Mouse (Mus musculus) embryonic fibroblast, embryonic 13.5 days (primary cell): ENCODE results near the gene Tmprss5.

ENCODE experiments used
- CTCF ChIP-seq: IDR thresholded peaks from 2 replicates; pipeline ENCODE4 v1.5.1; 2011; ENCODE audit warnings: mild to moderate bottlenecking, control low read depth, low read length, moderate library complexity, borderline replicate concordance; ENCODE audit not compliant: insufficient read depth
- POLR2A ChIP-seq: IDR thresholded peaks from 2 replicates; pipeline ENCODE4 v1.6.1; 2011; ENCODE audit warnings: low read depth, mild to moderate bottlenecking, control low read depth, low read length, moderate library complexity

- TF ChIP-seq CTCF = no peak
- TF ChIP-seq POLR2A = no peak
Measured at GRCm38 (mm10) chr9:49119759-49120158, 38.7 kb downstream of the Tmprss5 start.
